Mouse (Mus musculus) hindbrain, embryonic 16.5 days (tissue): ENCODE data around the gene Egfem1. TPM values are rescaled to one million over a fixed set of nuclear protein-coding genes. Genes with fewer than 3 reads are reported as not detected.
A peak's percentile ranks its signal among the peaks of the same experiment; 100 is the strongest.

Experiments
- ATAC-seq: fragments of 200-750 bp; cut with Nextera tagmentation; 2 replicates; pipeline ENCODE4 v1.8.0; 2017; ENCODE audit warnings: moderate TSS enrichment, moderate library complexity
- H3K27ac ChIP-seq: fragments of 300-500 bp; sonication (generic); 2 replicates; pipeline ENCODE4 v1.5.1; 2014; ENCODE audit warnings: low read depth, mild to moderate bottlenecking, control low read depth, low read length, moderate library complexity
- H3K27me3 ChIP-seq: fragments of 300-500 bp; sonication (generic); replicated peaks from 2 replicates; pipeline ENCODE4 v1.6.1; 2014; ENCODE audit warnings: low read length; ENCODE audit not compliant: control insufficient read depth, insufficient read depth
- H3K36me3 ChIP-seq: fragments of 300-500 bp; sonication (generic); 2 replicates; pipeline ENCODE4 v1.6.1; 2014; ENCODE audit warnings: mild to moderate bottlenecking, low read length, moderate library complexity, mixed read lengths; ENCODE audit not compliant: control insufficient read depth, insufficient read depth
- H3K4me1 ChIP-seq: fragments of 300-500 bp; sonication (generic); 2 replicates; pipeline ENCODE4 v1.6.1; 2014; ENCODE audit warnings: low read depth, low read length; ENCODE audit not compliant: control insufficient read depth, insufficient read depth
- H3K4me2 ChIP-seq: fragments of 300-500 bp; sonication (generic); 2 replicates; pipeline ENCODE4 v1.6.1; 2014; ENCODE audit warnings: mild to moderate bottlenecking, low read length, control low read depth, moderate library complexity
- H3K4me3 ChIP-seq: fragments of 300-500 bp; sonication (generic); 2 replicates; pipeline ENCODE4 v1.5.1; 2014; ENCODE audit warnings: mild to moderate bottlenecking, low read length, control low read depth, moderate library complexity
- H3K9ac ChIP-seq: fragments of 300-500 bp; sonication (generic); 2 replicates; pipeline ENCODE4 v1.6.1; 2014; ENCODE audit warnings: low read depth, mild to moderate bottlenecking, control low read depth, low read length, moderate library complexity
- H3K9me3 ChIP-seq: fragments of 300-500 bp; sonication (generic); 2 replicates; pipeline ENCODE4 v1.6.1; 2014; ENCODE audit warnings: mild to moderate bottlenecking, low read length, moderate library complexity; ENCODE audit not compliant: control insufficient read depth
- WGBS: fragments of 180-500 bp; shearing (Covaris S2); extraction: QIAGEN DNeasy Blood & Tissue Kit; methylation state at CpG from one replicate; pipeline ENCODE4 v1.1.7; 2014; 5-methylcytosine and 5-hydroxymethylcytosine counted together
- polyA plus RNA-seq: library from polyadenylated mRNA; unstranded; fragments of >200 nt; fragmentation: Nextera tagmentation; extraction: Ambion mirVana; gene quantifications from 2 replicates; pipeline ENCODE4 v1.2.1, GENCODE M21; 2015

The Egfem1 gene
- polyA plus RNA-seq, 1 experiment from 2014 or later: 4.6 TPM

DNA sequence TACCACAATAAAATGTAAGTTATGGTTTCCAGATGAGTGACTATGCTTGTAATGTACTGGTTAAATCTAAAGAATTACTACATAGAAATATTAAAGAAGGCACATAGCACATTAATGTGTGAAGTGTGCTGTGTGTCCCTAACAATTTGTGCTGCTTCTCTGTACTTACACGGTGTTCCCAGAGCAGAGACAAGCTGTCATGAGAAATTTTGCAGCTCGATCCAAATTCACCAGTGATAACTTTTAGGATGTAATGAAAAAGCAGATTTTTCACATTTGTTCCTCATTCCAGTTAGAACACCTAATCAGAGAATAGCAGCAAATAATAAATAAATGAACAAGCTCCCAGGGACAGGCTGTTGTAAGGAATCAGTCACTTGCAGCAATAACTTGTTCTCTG lies 416.4 kb downstream of the Egfem1 start:
- Histone ChIP-seq H3K27me3 (no peaks in the 10 kb centered on the region), H3K4me1 (no peaks in the 10 kb centered on the region), H3K9ac (no peak overlapping the region), H3K4me2 (no peak overlapping the region), H3K36me3 (no peaks in the 10 kb centered on the region), H3K9me3 (no peaks in the 10 kb centered on the region), H3K27ac (no peak overlapping the region), H3K4me3 (no peak overlapping the region)
- ATAC-seq: no peak
- 78% methylated on average over 2 of the region's 2 CpGs for WGBS

- Histone ChIP-seq H3K27me3 (no peaks in the 10 kb centered on the region), H3K4me3 (no peak overlapping the region), H3K9ac (no peak overlapping the region), H3K4me2 (no peak overlapping the region), H3K4me1 (no peaks in the 10 kb centered on the region), H3K9me3 (no peaks in the 10 kb centered on the region), H3K27ac (no peak overlapping the region), H3K36me3 (no peaks in the 10 kb centered on the region)
- ATAC-seq: no peak
- WGBS: 55% methylated on average over 6 of the region's 6 CpGs
Observed at GRCm38 (mm10) chr3:29499188-29499587, 417.4 kb downstream of the Egfem1 start.

DNA sequence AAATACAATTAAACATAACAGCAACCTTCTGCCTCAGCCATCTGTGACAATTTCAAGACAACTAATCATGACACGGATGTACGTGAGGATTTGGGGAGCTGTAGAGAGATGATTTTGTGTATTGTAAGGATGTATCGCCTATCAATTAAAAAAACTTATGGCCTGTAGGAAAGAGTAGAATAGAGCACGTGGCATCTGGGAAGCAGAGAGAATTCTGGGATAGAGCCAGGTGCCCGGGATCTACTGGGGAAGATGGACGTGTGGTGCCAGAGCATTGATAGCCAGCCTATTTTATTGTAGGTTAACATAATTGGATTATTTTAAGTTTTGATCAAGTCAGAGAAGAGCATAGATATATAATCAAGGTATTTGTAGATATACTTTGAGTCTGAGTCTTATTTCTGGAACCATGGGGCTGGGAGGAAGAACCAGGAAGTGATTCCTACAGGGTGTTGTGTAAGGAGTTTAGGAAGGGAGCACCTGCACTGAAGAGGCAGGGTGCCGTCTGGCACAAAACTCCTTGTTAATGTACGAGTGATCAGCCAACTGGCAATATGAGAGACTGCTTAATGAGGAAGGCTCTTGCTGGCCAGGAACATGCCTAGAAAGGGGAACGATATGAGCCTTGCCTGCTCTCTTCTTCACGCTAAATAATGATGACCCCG lies 443.6 kb downstream of the Egfem1 start:
- Histone ChIP-seq H3K27me3 (no peaks in the 10 kb centered on the region), H3K4me2 (no peak overlapping the region), H3K4me1 (no peaks in the 10 kb centered on the region), H3K9me3 (no peaks in the 10 kb centered on the region), H3K9ac (no peak overlapping the region), H3K36me3 (no peaks in the 10 kb centered on the region), H3K4me3 (no peak overlapping the region), H3K27ac (no peak overlapping the region)
- 64% methylated on average over 11 of the region's 11 CpGs for WGBS
- ATAC-seq: peak; percentile 82

- peak; percentile 60 for ATAC-seq
- Histone ChIP-seq H3K4me1 (no peaks in the 10 kb centered on the region), H3K27ac (no peak overlapping the region)
Observed at GRCm38 (mm10) chr3:29525963-29526301, 444.1 kb downstream of the Egfem1 start.

DNA sequence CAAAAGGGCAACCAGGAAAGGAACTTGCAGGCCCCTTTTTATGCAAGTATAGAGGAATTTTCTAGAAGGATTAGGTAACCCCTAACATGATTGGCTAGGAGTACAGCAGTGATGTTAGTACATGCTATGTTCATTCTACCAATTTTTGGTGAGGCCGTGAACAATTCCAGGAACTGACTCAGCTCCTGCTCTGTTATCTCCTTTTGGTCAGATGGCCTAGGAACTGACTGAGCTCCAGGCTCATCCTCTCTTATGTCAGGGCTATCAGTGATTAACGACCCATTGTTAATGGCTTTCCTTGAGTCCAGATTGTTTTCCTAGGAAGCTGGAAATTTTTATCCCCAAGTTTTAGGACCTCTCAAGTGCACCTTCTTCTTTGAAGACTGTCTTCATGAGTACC lies 457.4 kb downstream of the Egfem1 start:
- H3K9ac ChIP-seq: no peak overlapping the region
- no peak overlapping the region for H3K4me2 ChIP-seq
- H3K9me3 ChIP-seq: no peaks in the 10 kb centered on the region
- 84% methylated on average over 2 of the region's 2 CpGs for WGBS
- no peaks in the 10 kb centered on the region for H3K4me1 ChIP-seq
- H3K27me3 ChIP-seq: no peaks in the 10 kb centered on the region
- no peak overlapping the region for H3K27ac ChIP-seq
- no peak overlapping the region for H3K4me3 ChIP-seq
- no peaks in the 10 kb centered on the region for H3K36me3 ChIP-seq
- ATAC-seq: no peak

More at GRCm38 (mm10) chr3:29525963-29526301, 444.1 kb downstream of the Egfem1 start:
- Histone ChIP-seq H3K4me2 (no peak overlapping the region), H3K9me3 (no peaks in the 10 kb centered on the region), H3K36me3 (no peaks in the 10 kb centered on the region), H3K27me3 (no peaks in the 10 kb centered on the region), H3K4me3 (no peak overlapping the region), H3K9ac (no peak overlapping the region)
- 77% methylated on average over 12 of the region's 12 CpGs for WGBS

GRCm38 (mm10) chr3:29539902-29540301 lies 458.1 kb downstream of the Egfem1 start:
- Histone ChIP-seq H3K9ac (no peak overlapping the region), H3K4me1 (no peaks in the 10 kb centered on the region), H3K4me3 (no peak overlapping the region), H3K27me3 (no peaks in the 10 kb centered on the region), H3K9me3 (no peaks in the 10 kb centered on the region), H3K27ac (no peak overlapping the region), H3K4me2 (no peak overlapping the region), H3K36me3 (no peaks in the 10 kb centered on the region)
- 38% methylated on average over 1 of the region's 1 CpGs for WGBS
- no peak for ATAC-seq

DNA sequence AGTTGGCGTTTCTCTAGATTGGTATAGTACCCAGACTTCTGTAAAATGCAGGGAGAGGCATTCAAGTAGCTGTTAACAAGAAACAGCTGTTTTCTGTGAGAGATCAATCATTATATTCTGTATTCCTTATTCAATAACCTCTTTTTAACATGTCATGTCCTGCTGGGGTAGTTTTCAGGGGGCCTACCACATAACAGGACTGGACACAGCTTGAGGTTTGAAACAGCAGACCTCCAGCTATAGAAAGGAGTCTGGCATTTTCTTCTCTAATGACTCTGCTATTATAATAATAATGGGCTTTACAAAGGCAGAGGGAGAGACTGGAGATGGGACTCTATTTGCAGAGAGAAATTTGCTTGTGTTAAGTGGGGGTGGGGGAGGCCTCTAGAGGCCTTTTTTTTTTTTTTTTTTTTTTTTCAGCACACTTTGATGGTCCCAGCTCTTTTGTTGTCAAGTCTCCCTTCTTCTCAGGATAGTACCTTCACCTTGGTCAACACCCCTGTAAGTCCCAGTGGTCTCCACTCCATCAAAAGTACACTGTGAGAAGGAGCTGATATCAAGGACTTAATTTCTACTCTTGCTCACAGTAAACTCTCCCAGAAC lies 459.8 kb downstream of the Egfem1 start:
- Histone ChIP-seq H3K27ac (no peak overlapping the region), H3K4me1 (no peaks in the 10 kb centered on the region), H3K4me3 (no peak overlapping the region), H3K27me3 (no peaks in the 10 kb centered on the region), H3K9ac (no peak overlapping the region), H3K36me3 (no peaks in the 10 kb centered on the region), H3K9me3 (no peaks in the 10 kb centered on the region), H3K4me2 (no peak overlapping the region)
- WGBS: 15% methylated on average over 1 of the region's 1 CpGs
- 0 out of 2 replicates have a peak, but pooled peaks have one; percentile 17 for ATAC-seq

- no peaks in the 10 kb centered on the region for H3K4me1 ChIP-seq
- no peaks in the 10 kb centered on the region for H3K9me3 ChIP-seq
- no peaks in the 10 kb centered on the region for H3K36me3 ChIP-seq
- no peak for ATAC-seq
- 41% methylated on average over 1 of the region's 1 CpGs for WGBS
- H3K27ac ChIP-seq: no peak overlapping the region
- H3K4me2 ChIP-seq: no peak overlapping the region
- no peak overlapping the region for H3K9ac ChIP-seq
- no peak overlapping the region for H3K4me3 ChIP-seq
- no peaks in the 10 kb centered on the region for H3K27me3 ChIP-seq
Observed at GRCm38 (mm10) chr3:29544056-29544455, 462.2 kb downstream of the Egfem1 start.

DNA sequence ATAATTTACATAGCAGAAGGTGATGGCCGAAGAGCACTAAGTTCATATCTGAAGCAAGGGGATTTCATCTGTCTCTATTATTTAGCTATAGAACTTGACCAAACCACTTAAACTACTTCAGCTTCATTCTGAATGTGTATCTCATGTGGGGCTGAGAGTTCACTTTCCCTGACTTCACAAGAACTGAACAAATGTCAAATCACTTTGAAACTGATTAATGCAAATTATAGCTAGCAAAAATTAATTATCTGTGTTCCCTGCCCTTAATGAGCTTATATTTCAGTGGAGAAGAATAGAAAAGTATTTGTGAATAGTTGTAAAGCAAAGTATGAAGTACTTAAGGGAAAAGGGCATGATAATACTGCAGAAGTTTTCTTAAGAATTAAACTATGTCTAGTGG lies 481.3 kb downstream of the Egfem1 start:
- Histone ChIP-seq H3K27me3 (no peaks in the 10 kb centered on the region), H3K4me3 (no peak overlapping the region), H3K9ac (no peak overlapping the region), H3K36me3 (no peaks in the 10 kb centered on the region), H3K4me2 (no peak overlapping the region), H3K27ac (no peak overlapping the region), H3K4me1 (no peaks in the 10 kb centered on the region), H3K9me3 (no peaks in the 10 kb centered on the region)
- no peak for ATAC-seq
- WGBS: 91% methylated on average over 1 of the region's 1 CpGs
